Mouse (Mus musculus) kidney, postnatal 0 days (tissue): ENCODE data around the gene Col6a2. TPM values are rescaled to one million over a fixed set of nuclear protein-coding genes. Genes with fewer than 3 reads are reported as not detected.

ENCODE experiments used
- ATAC-seq: fragments of 200-750 bp; cut with Nextera tagmentation; replicated peaks from 2 replicates; pipeline ENCODE4 v1.8.0; 2017; ENCODE audit warnings: low read depth, moderate number of reproducible peaks, moderate TSS enrichment, moderate library complexity; ENCODE audit not compliant: low FRiP score
- DNase-seq: peaks from one replicate; pipeline ENCODE4 v3.0.0-alpha.2; 2016; ENCODE audit warnings: low spot score
- H3K27ac ChIP-seq: fragments of 300-500 bp; sonication (generic); 2 replicates; pipeline ENCODE4 v1.5.1; 2014; ENCODE audit warnings: mild to moderate bottlenecking
- H3K27me3 ChIP-seq: fragments of 300-500 bp; sonication (generic); 2 replicates; pipeline ENCODE4 v1.6.1; 2014; ENCODE audit warnings: low read length, mixed read lengths; ENCODE audit not compliant: insufficient read depth
- H3K36me3 ChIP-seq: fragments of 300-500 bp; sonication (generic); 2 replicates; pipeline ENCODE4 v1.6.1; 2014; ENCODE audit warnings: low read length, mixed read lengths; ENCODE audit not compliant: insufficient read depth
- H3K4me1 ChIP-seq: fragments of 300-500 bp; sonication (generic); replicated peaks from 2 replicates; pipeline ENCODE4 v1.6.1; 2014; ENCODE audit warnings: antibody characterized with exemption, low read length, mixed read lengths; ENCODE audit not compliant: insufficient read depth
- H3K4me2 ChIP-seq: fragments of 300-500 bp; sonication (generic); 2 replicates; pipeline ENCODE4 v1.6.1; 2014; ENCODE audit warnings: mild to moderate bottlenecking, low read length, moderate library complexity, mixed read lengths
- H3K4me3 ChIP-seq: fragments of 300-500 bp; sonication (generic); replicated peaks from 2 replicates; pipeline ENCODE4 v1.5.1; 2014; ENCODE audit warnings: low read depth, low read length
- H3K9ac ChIP-seq: fragments of 300-500 bp; sonication (generic); 2 replicates; pipeline ENCODE4 v1.6.1; 2014; ENCODE audit warnings: low read depth, low read length
- H3K9me3 ChIP-seq: fragments of 300-500 bp; sonication (generic); replicated peaks from 2 replicates; pipeline ENCODE4 v1.6.1; 2016; ENCODE audit warnings: low read length, inconsistent platforms, mixed read lengths
- CTCF ChIP-seq: IDR thresholded peaks from 2 replicates; pipeline ENCODE4 v1.5.1; 2016; ENCODE audit warnings: antibody characterized with exemption, low read depth, mild to moderate bottlenecking, moderate library complexity
- WGBS: fragments of 180-500 bp; shearing (Covaris S2); extraction: QIAGEN DNeasy Blood & Tissue Kit; methylation state at CpG from one replicate; pipeline ENCODE4 v1.1.7; 2014; 5-methylcytosine and 5-hydroxymethylcytosine counted together
- polyA plus RNA-seq: library from polyadenylated mRNA; unstranded; fragments of >200 nt; fragmentation: Nextera tagmentation; extraction: Ambion mirVana; gene quantifications from 2 replicates; pipeline ENCODE4 v1.2.1, GENCODE M21; 2015

The Col6a2 gene
- polyA plus RNA-seq, 1 experiment from 2014 or later: 63.9 TPM

- no peak for ATAC-seq
- Histone ChIP-seq H3K4me1 (no peaks in the 10 kb centered on the region), H3K4me2 (no peak overlapping the region), H3K27me3 (no peaks in the 10 kb centered on the region), H3K36me3 (no peaks in the 10 kb centered on the region), H3K9ac (no peak overlapping the region), H3K4me3 (no peak overlapping the region), H3K9me3 (no peaks in the 10 kb centered on the region), H3K27ac (no peak overlapping the region)
- DNase-seq: no peak
- WGBS: 80% methylated on average over 2 of the region's 2 CpGs
- no peak for TF ChIP-seq CTCF
Measured at GRCm38 (mm10) chr10:76639952-76640351, 16.5 kb upstream of the Col6a2 start.

GRCm38 (mm10) chr10:76636601-76637000, 13.2 kb upstream of the Col6a2 start:
- Histone ChIP-seq H3K27ac (peak overlapping the region; percentile 32; the same call in 1 of the 2 replicates), H3K9ac (no peak overlapping the region), H3K36me3 (no peaks in the 10 kb centered on the region), H3K9me3 (no peaks in the 10 kb centered on the region), H3K4me2 (no peak overlapping the region), H3K27me3 (no peaks in the 10 kb centered on the region), H3K4me3 (no peak overlapping the region), H3K4me1 (no peaks in the 10 kb centered on the region)
- 83% methylated on average over 4 of the region's 4 CpGs for WGBS
- no peak for TF ChIP-seq CTCF
- DNase-seq (no peak), ATAC-seq (no peak)

GRCm38 (mm10) chr10:76636026-76636425, 12.6 kb upstream of the Col6a2 start:
- 50% methylated on average over 3 of the region's 3 CpGs for WGBS
- no peaks in the 10 kb centered on the region for H3K9me3 ChIP-seq
- no peak overlapping the region for H3K4me2 ChIP-seq
- ATAC-seq (peak; percentile 49; the same call in 1 of the 2 replicates), DNase-seq (peak; percentile 74)
- H3K27me3 ChIP-seq: no peaks in the 10 kb centered on the region
- H3K4me3 ChIP-seq: no peak overlapping the region
- no peak for TF ChIP-seq CTCF
- H3K9ac ChIP-seq: no peak overlapping the region
- no peaks in the 10 kb centered on the region for H3K36me3 ChIP-seq
- H3K4me1 ChIP-seq: no peaks in the 10 kb centered on the region
- H3K27ac ChIP-seq: peak overlapping the region; percentile 32

- Histone ChIP-seq H3K27ac (peak overlapping the region; percentile 19; the same call in 1 of the 2 replicates), H3K9me3 (no peaks in the 10 kb centered on the region), H3K4me3 (no peak overlapping the region), H3K27me3 (no peaks in the 10 kb centered on the region), H3K4me1 (no peaks in the 10 kb centered on the region), H3K4me2 (no peak overlapping the region), H3K9ac (no peak overlapping the region), H3K36me3 (no peaks in the 10 kb centered on the region)
- DNase-seq (no peak), ATAC-seq (no peak)
- no peak for TF ChIP-seq CTCF
- WGBS: 74% methylated on average over 5 of the region's 5 CpGs
Measured at GRCm38 (mm10) chr10:76634584-76634983, 11.2 kb upstream of the Col6a2 start.

GRCm38 (mm10) chr10:76634094-76634571, 10.7 kb upstream of the Col6a2 start:
- Histone ChIP-seq H3K4me2 (no peak overlapping the region), H3K9me3 (no peaks in the 10 kb centered on the region), H3K4me1 (no peaks in the 10 kb centered on the region), H3K27me3 (no peaks in the 10 kb centered on the region), H3K36me3 (no peaks in the 10 kb centered on the region), H3K4me3 (no peak overlapping the region), H3K9ac (no peak overlapping the region), H3K27ac (no peak overlapping the region)
- DNase-seq (no peak), ATAC-seq (no peak)
- 40% methylated on average over 7 of the region's 7 CpGs for WGBS
- no peak for TF ChIP-seq CTCF

GRCm38 (mm10) chr10:76632630-76633029, 9.2 kb upstream of the Col6a2 start:
- DNase-seq (no peak), ATAC-seq (no peak)
- no peaks in the 10 kb centered on the region for H3K36me3 ChIP-seq
- no peak for TF ChIP-seq CTCF
- H3K9me3 ChIP-seq: no peaks in the 10 kb centered on the region
- H3K27ac ChIP-seq: no peak overlapping the region
- 72% methylated on average over 8 of the region's 8 CpGs for WGBS
- no peaks in the 10 kb centered on the region for H3K4me1 ChIP-seq
- H3K4me2 ChIP-seq: no peak overlapping the region
- no peak overlapping the region for H3K4me3 ChIP-seq
- no peak overlapping the region for H3K9ac ChIP-seq
- H3K27me3 ChIP-seq: no peaks in the 10 kb centered on the region

GRCm38 (mm10) chr10:76630657-76631056, 7.2 kb upstream of the Col6a2 start:
- WGBS: 91% methylated on average over 1 of the region's 1 CpGs
- no peaks in the 10 kb centered on the region for H3K36me3 ChIP-seq
- ATAC-seq (no peak), DNase-seq (no peak)
- H3K4me1 ChIP-seq: no peaks in the 10 kb centered on the region
- H3K27ac ChIP-seq: no peak overlapping the region
- no peaks in the 10 kb centered on the region for H3K27me3 ChIP-seq
- H3K9me3 ChIP-seq: no peaks in the 10 kb centered on the region
- no peak overlapping the region for H3K9ac ChIP-seq
- TF ChIP-seq CTCF: no peak
- H3K4me3 ChIP-seq: no peak overlapping the region
- no peak overlapping the region for H3K4me2 ChIP-seq
